Mouse (Mus musculus): ENCODE results near the gene Plpp3. TPM values are rescaled to one million over a fixed set of nuclear protein-coding genes. Genes with fewer than 3 reads are reported as not detected.
"Not testable (repeated sequence)": the region's sequence is repeated elsewhere in the genome, so short reads cannot be mapped to it uniquely, and the experiment has no call there.

Gene Plpp3
- total and polyA plus RNA-seq, 2 experiments: 64.1 to 81.0 TPM

GRCm38 (mm10) chr4:105265041-105265440 lies 107.9 kb downstream of the Plpp3 start:
- 85% methylated on average over 8 of the region's 8 CpGs for WGBS
- Histone ChIP-seq H3K79me2 (ENCODE audit: control insufficient read depth, insufficient read depth, low read length) (no peaks in the 10 kb centered on the region), H3K4me1 (ENCODE audit: control insufficient read depth, insufficient read depth, low read length) (peaks cover 2% of the 10 kb centered on the region; the same call in 1 of the 2 replicates), H3K4me3 (ENCODE audit: insufficient read depth, low read depth, low read length) (no peak overlapping the region), H3K36me3 (ENCODE audit: control insufficient read depth, insufficient read depth, low read length) (no peaks in the 10 kb centered on the region), H3K27me3 (ENCODE audit: control insufficient read depth, insufficient read depth, low read length) (no peaks in the 10 kb centered on the region), H3K27ac (replicated peaks; ENCODE audit: insufficient read depth, low read depth, low read length) (no peak overlapping the region), H3K9ac (ENCODE audit: low read depth, low read length) (no peak overlapping the region)
- DNase-seq (ENCODE audit: extremely low read depth, low read depth, low spot score): no peak
- TF ChIP-seq CTCF (IDR thresholded peaks at IDR 0.05; ENCODE audit: low read depth, low read length) (no peak), POLR2A (IDR thresholded peaks at IDR 0.05; ENCODE audit: extremely low read depth, insufficient read depth, low read length) (no peak)

GRCm38 (mm10) chr4:105265678-105266077 lies 108.5 kb downstream of the Plpp3 start:
- WGBS: 89% methylated on average over 4 of the region's 4 CpGs
- Histone ChIP-seq H3K4me1 (ENCODE audit: control insufficient read depth, insufficient read depth, low read length) (no peaks in the 10 kb centered on the region), H3K27ac (replicated peaks; ENCODE audit: insufficient read depth, low read depth, low read length) (no peak overlapping the region), H3K4me3 (ENCODE audit: insufficient read depth, low read depth, low read length) (no peak overlapping the region), H3K9ac (ENCODE audit: low read depth, low read length) (no peak overlapping the region), H3K79me2 (ENCODE audit: control insufficient read depth, insufficient read depth, low read length) (no peaks in the 10 kb centered on the region), H3K36me3 (ENCODE audit: control insufficient read depth, insufficient read depth, low read length) (no peaks in the 10 kb centered on the region), H3K27me3 (ENCODE audit: control insufficient read depth, insufficient read depth, low read length) (no peaks in the 10 kb centered on the region)
- TF ChIP-seq CTCF (IDR thresholded peaks at IDR 0.05; ENCODE audit: low read depth, low read length): no peak
- DNase-seq (ENCODE audit: extremely low read depth, low read depth, low spot score): no peak

GRCm38 (mm10) chr4:105268202-105268730 lies 111.1 kb downstream of the Plpp3 start:
- no peak overlapping the region for H3K4me3 ChIP-seq (ENCODE audit: insufficient read depth, low read depth, low read length)
- TF ChIP-seq CTCF (IDR thresholded peaks at IDR 0.05; ENCODE audit: low read depth, low read length): no peak
- no peak for TF ChIP-seq POLR2A (IDR thresholded peaks at IDR 0.05; ENCODE audit: extremely low read depth, insufficient read depth, low read length)
- no peak overlapping the region for H3K9ac ChIP-seq (ENCODE audit: low read depth, low read length)
- H3K36me3 ChIP-seq (ENCODE audit: control insufficient read depth, insufficient read depth, low read length): no peaks in the 10 kb centered on the region
- no peak for DNase-seq (ENCODE audit: extremely low read depth, low read depth, low spot score)
- no peaks in the 10 kb centered on the region for H3K4me1 ChIP-seq (ENCODE audit: control insufficient read depth, insufficient read depth, low read length)
- no peak overlapping the region for H3K27ac ChIP-seq (replicated peaks; ENCODE audit: insufficient read depth, low read depth, low read length)
- 79% methylated on average over 6 of the region's 6 CpGs for WGBS
- no peaks in the 10 kb centered on the region for H3K27me3 ChIP-seq (ENCODE audit: control insufficient read depth, insufficient read depth, low read length)
- H3K79me2 ChIP-seq (ENCODE audit: control insufficient read depth, insufficient read depth, low read length): no peaks in the 10 kb centered on the region

- 98% methylated on average over 5 of the region's 7 CpGs for WGBS
- not testable (repeated sequence) for DNase-seq (ENCODE audit: extremely low read depth, low read depth, low spot score); H3K79me2 ChIP-seq (ENCODE audit: control insufficient read depth, insufficient read depth, low read length); H3K36me3 ChIP-seq (ENCODE audit: control insufficient read depth, insufficient read depth, low read length); H3K27ac ChIP-seq (replicated peaks; ENCODE audit: insufficient read depth, low read depth, low read length); H3K4me3 ChIP-seq (ENCODE audit: insufficient read depth, low read depth, low read length); H3K27me3 ChIP-seq (ENCODE audit: control insufficient read depth, insufficient read depth, low read length); H3K9ac ChIP-seq (ENCODE audit: low read depth, low read length); H3K4me1 ChIP-seq (ENCODE audit: control insufficient read depth, insufficient read depth, low read length)
These were observed 112.3 kb downstream of the Plpp3 start for GRCm38 (mm10) chr4:105269398-105269797.

- no peak for TF ChIP-seq POLR2A (IDR thresholded peaks at IDR 0.05; ENCODE audit: extremely low read depth, insufficient read depth, low read length)
- TF ChIP-seq CTCF (IDR thresholded peaks at IDR 0.05; ENCODE audit: low read depth, low read length): no peak
- Histone ChIP-seq H3K36me3 (ENCODE audit: control insufficient read depth, insufficient read depth, low read length) (no peaks in the 10 kb centered on the region), H3K4me3 (ENCODE audit: insufficient read depth, low read depth, low read length) (no peak overlapping the region), H3K79me2 (ENCODE audit: control insufficient read depth, insufficient read depth, low read length) (no peaks in the 10 kb centered on the region), H3K4me1 (ENCODE audit: control insufficient read depth, insufficient read depth, low read length) (no peaks in the 10 kb centered on the region), H3K27ac (replicated peaks; ENCODE audit: insufficient read depth, low read depth, low read length) (no peak overlapping the region), H3K27me3 (ENCODE audit: control insufficient read depth, insufficient read depth, low read length) (no peaks in the 10 kb centered on the region), H3K9ac (ENCODE audit: low read depth, low read length) (no peak overlapping the region)
- WGBS: 80% methylated on average over 6 of the region's 6 CpGs
- DNase-seq (ENCODE audit: extremely low read depth, low read depth, low spot score): no peak
These were observed 114.0 kb downstream of the Plpp3 start for GRCm38 (mm10) chr4:105271166-105271565.

GRCm38 (mm10) chr4:105273034-105273433 lies 115.9 kb downstream of the Plpp3 start:
- no peaks in the 10 kb centered on the region for H3K79me2 ChIP-seq (ENCODE audit: control insufficient read depth, insufficient read depth, low read length)
- DNase-seq (ENCODE audit: extremely low read depth, low read depth, low spot score): no peak
- H3K27ac ChIP-seq (replicated peaks; ENCODE audit: insufficient read depth, low read depth, low read length): no peak overlapping the region
- no peaks in the 10 kb centered on the region for H3K36me3 ChIP-seq (ENCODE audit: control insufficient read depth, insufficient read depth, low read length)
- no peaks in the 10 kb centered on the region for H3K4me1 ChIP-seq (ENCODE audit: control insufficient read depth, insufficient read depth, low read length)
- H3K27me3 ChIP-seq (ENCODE audit: control insufficient read depth, insufficient read depth, low read length): no peaks in the 10 kb centered on the region
- WGBS: 89% methylated on average over 2 of the region's 2 CpGs
- no peak overlapping the region for H3K4me3 ChIP-seq (ENCODE audit: insufficient read depth, low read depth, low read length)
- no peak overlapping the region for H3K9ac ChIP-seq (ENCODE audit: low read depth, low read length)
- TF ChIP-seq POLR2A (IDR thresholded peaks at IDR 0.05; ENCODE audit: extremely low read depth, insufficient read depth, low read length) (no peak), CTCF (IDR thresholded peaks at IDR 0.05; ENCODE audit: low read depth, low read length) (no peak)

Measured in liver, adult 2 months (tissue).